In genomic region chr5:64739311-64740261, GRCm38 (mm10) we compare ENCODE assay signal across 7 mouse cellular contexts.
DNase-seq lines count a peak whose midpoint lies in the region; ATAC-seq and TF ChIP-seq lines count a peak whose summit lies in the region.

No protein-coding gene starts in this region.

- H3K9me3 ChIP-seq in forebrain, embryonic 16.5 days (ENCODE audit: control insufficient read depth, low read length): no peaks in the 10 kb centered on the region
- no peaks in the 10 kb centered on the region for H3K9me3 ChIP-seq in midbrain, postnatal 0 days (ENCODE audit: low read length)

- H3K27me3 ChIP-seq in forebrain, embryonic 16.5 days (replicated peaks; ENCODE audit: control insufficient read depth, insufficient read depth, low read length): no peaks in the 10 kb centered on the region
- no peaks in the 10 kb centered on the region for H3K27me3 ChIP-seq in midbrain, postnatal 0 days (ENCODE audit: insufficient read depth, low read length)

- WGBS in forebrain, embryonic 16.5 days: 9% methylated on average over 15 of the region's 15 CpGs
- WGBS in midbrain, postnatal 0 days: 18% methylated on average over 15 of the region's 15 CpGs

- no peak overlapping the region for H3K9ac ChIP-seq in forebrain, embryonic 16.5 days (replicated peaks; ENCODE audit: low read depth, low read length)
- no peak overlapping the region for H3K9ac ChIP-seq in midbrain, postnatal 0 days (replicated peaks; ENCODE audit: low read length, poor library complexity, severe bottlenecking)

- H3K4me1 ChIP-seq in forebrain, embryonic 16.5 days (replicated peaks; ENCODE audit: control insufficient read depth, insufficient read depth, low read length): peaks cover 19% of the 10 kb centered on the region
- H3K4me1 ChIP-seq in midbrain, postnatal 0 days (ENCODE audit: insufficient read depth, low read length): no peaks in the 10 kb centered on the region

- no peak overlapping the region for H3K27ac ChIP-seq in forebrain, embryonic 16.5 days (ENCODE audit: low read length)
- no peak overlapping the region for H3K27ac ChIP-seq in midbrain, postnatal 0 days (ENCODE audit: low read depth, low read length)

- H3K4me2 ChIP-seq in forebrain, embryonic 16.5 days (ENCODE audit: low read length): no peak overlapping the region
- no peak overlapping the region for H3K4me2 ChIP-seq in midbrain, postnatal 0 days (ENCODE audit: low read depth, low read length, poor library complexity, severe bottlenecking)

- H3K4me3 ChIP-seq in forebrain, embryonic 16.5 days (replicated peaks; ENCODE audit: low read length): no peak overlapping the region
- H3K4me3 ChIP-seq in midbrain, postnatal 0 days (ENCODE audit: low read depth, low read length): no peak overlapping the region

- ATAC-seq in forebrain, embryonic 16.5 days: peak; percentile 37
- ATAC-seq in midbrain, postnatal 0 days (ENCODE audit: low FRiP score): no peak

- TF ChIP-seq CTCF in midbrain, postnatal 0 days (IDR thresholded peaks at IDR 0.05): no peak

- peak; percentile 41 for DNase-seq in embryo, embryonic 11.5 days (ENCODE audit: low read depth, low spot score)
- DNase-seq in kidney, postnatal 4 days: peak; percentile 29 to 50
- peak; percentile 2 for DNase-seq in midbrain, postnatal 0 days (ENCODE audit: low spot score)
- no peak for DNase-seq in right cerebral cortex, adult 2 months (ENCODE audit: low spot score in 2 of 2)
- no peak for DNase-seq in adrenal gland, postnatal 4 days (ENCODE audit: low spot score in 2 of 2)
- no peak for DNase-seq in ovary, adult 18-20 months (ENCODE audit: low spot score)

- no peaks in the 10 kb centered on the region for H3K36me3 ChIP-seq in forebrain, embryonic 16.5 days (ENCODE audit: control insufficient read depth, insufficient read depth)
- no peaks in the 10 kb centered on the region for H3K36me3 ChIP-seq in midbrain, postnatal 0 days (ENCODE audit: insufficient read depth, low read length)

Comparison
In these comparisons a context has a peak if more than half of its experiments do, and no peak if none do; other contexts are left out.
1. DNase-seq: peak in embryo, embryonic 11.5 days (single experiment), kidney, postnatal 4 days (2 of 2) and midbrain, postnatal 0 days (single experiment); none in right cerebral cortex, adult 2 months (0 of 2), adrenal gland, postnatal 4 days (0 of 2) and ovary, adult 18-20 months (single experiment).